Mouse (Mus musculus) CH12.LX (cell line): ENCODE measurements around the gene Rhof. TPM values are rescaled to one million over a fixed set of nuclear protein-coding genes. Genes with fewer than 3 reads are reported as not detected.

ENCODE experiments used
- DNase-seq: peaks from one replicate; pipeline ENCODE4 v3.0.0-alpha.2; 2013; ENCODE audit errors: extremely low read depth
- H3K27ac ChIP-seq: 2 replicates; pipeline ENCODE4 v1.5.1; 2012; ENCODE audit warnings: low read depth, mild to moderate bottlenecking, control low read depth, moderate library complexity; ENCODE audit not compliant: insufficient read depth
- H3K27me3 ChIP-seq: replicated peaks from 2 replicates; pipeline ENCODE3; 2012; ENCODE audit warnings: inconsistent platforms
- H3K36me3 ChIP-seq, 2 experiments: replicated peaks in 1 of 2; 2 replicates each; pipeline versions ENCODE3 to v1.6.1; 2012; ENCODE audit warnings: inconsistent platforms in 1 of 2, low read length in 1 of 2, mild to moderate bottlenecking in 1 of 2, mixed read lengths in 1 of 2, moderate library complexity in 1 of 2; ENCODE audit not compliant: control insufficient read depth in 1 of 2, insufficient read depth in 1 of 2
- H3K4me1 ChIP-seq, 2 experiments: 2 replicates each; pipeline ENCODE4 v1.6.1; 2012; ENCODE audit warnings: inconsistent platforms in 1 of 2, moderate library complexity in 1 of 2; ENCODE audit not compliant: insufficient read depth in 2 of 2, control insufficient read depth in 1 of 2
- H3K4me2 ChIP-seq: 2 replicates; pipeline ENCODE4 v1.6.1; 2012; ENCODE audit warnings: low read depth, mild to moderate bottlenecking, control low read depth; ENCODE audit not compliant: poor library complexity, insufficient read depth, severe bottlenecking
- H3K4me3 ChIP-seq, 3 experiments: fragments of 150-350 bp in 1 of 3; sonication (generic) in 1 of 3; replicated peaks in 1 of 3; 2 replicates each; pipeline versions ENCODE3 to v1.5.1; 2011 to 2012; ENCODE audit warnings: low read depth in 2 of 3, low read length in 2 of 3, mild to moderate bottlenecking in 2 of 3, moderate library complexity in 2 of 3, control low read depth in 1 of 3, improper control_type of control experiment in 1 of 3, inconsistent platforms in 1 of 3, mixed read lengths in 1 of 3; ENCODE audit not compliant: poor library complexity in 1 of 3
- H3K79me2 ChIP-seq: replicated peaks from 2 replicates; pipeline ENCODE4 v1.6.1; 2012; ENCODE audit warnings: mild to moderate bottlenecking, moderate library complexity; ENCODE audit not compliant: control insufficient read depth, poor library complexity, insufficient read depth, severe bottlenecking; ENCODE audit errors: extremely low read depth
- H3K9ac ChIP-seq: 2 replicates; pipeline ENCODE4 v1.6.1; 2012; ENCODE audit warnings: low read depth, mild to moderate bottlenecking, control low read depth, moderate library complexity; ENCODE audit not compliant: insufficient read depth
- H3K9me3 ChIP-seq: replicated peaks from 2 replicates; pipeline ENCODE3; 2012; ENCODE audit warnings: low read length, inconsistent platforms, mixed read lengths
- CHD1 ChIP-seq: IDR thresholded peaks from 2 replicates; pipeline ENCODE4 v1.6.1; 2012; ENCODE audit warnings: low read depth, low read length, improper control_type of control experiment, inconsistent platforms
- CHD2 ChIP-seq: IDR thresholded peaks from 2 replicates; pipeline ENCODE4 v1.6.1; 2011; ENCODE audit warnings: low read length, improper control_type of control experiment
- CTCF ChIP-seq, 2 experiments: IDR thresholded peaks in 1 of 2; conservative IDR thresholded peaks in 1 of 2; 2 replicates each; pipeline ENCODE4 v1.5.1; 2011 to 2012; ENCODE audit warnings: low read depth in 2 of 2, low read length in 2 of 2, improper control_type of control experiment in 1 of 2, inconsistent platforms in 1 of 2, mild to moderate bottlenecking in 1 of 2, moderate library complexity in 1 of 2
- ELF1 ChIP-seq: IDR thresholded peaks from 2 replicates; pipeline ENCODE4 v1.6.1; 2014; ENCODE audit warnings: low read depth, mild to moderate bottlenecking, inconsistent platforms, low read length, improper control_type of control experiment
- EP300 ChIP-seq: IDR thresholded peaks from 2 replicates; pipeline ENCODE4 v1.6.1; 2011; ENCODE audit warnings: low read length, improper control_type of control experiment
- HCFC1 ChIP-seq: IDR thresholded peaks from 2 replicates; pipeline ENCODE4 v1.6.1; 2012; ENCODE audit warnings: low read depth, mild to moderate bottlenecking, inconsistent platforms, low read length, improper control_type of control experiment
- JUN ChIP-seq: IDR thresholded peaks from 2 replicates; pipeline ENCODE4 v1.6.1; 2011; ENCODE audit warnings: low read depth, mild to moderate bottlenecking, low read length, improper control_type of control experiment, moderate library complexity; ENCODE audit not compliant: insufficient read depth
- MAZ ChIP-seq: IDR thresholded peaks from 2 replicates; pipeline ENCODE4 v1.6.1; 2012; ENCODE audit warnings: low read depth, mild to moderate bottlenecking, inconsistent platforms, low read length, improper control_type of control experiment, moderate library complexity
- MXI1 ChIP-seq: IDR thresholded peaks from 2 replicates; pipeline ENCODE4 v1.6.1; 2011; ENCODE audit warnings: mild to moderate bottlenecking, low read depth, low read length, improper control_type of control experiment
- NRF1 ChIP-seq: IDR thresholded peaks from 2 replicates; pipeline ENCODE4 v1.6.1; 2014; ENCODE audit warnings: low read depth, mild to moderate bottlenecking, inconsistent platforms, low read length, improper control_type of control experiment, moderate library complexity
- PAX5 ChIP-seq: IDR thresholded peaks from 2 replicates; pipeline ENCODE4 v1.6.1; 2012; ENCODE audit warnings: low read length, inconsistent platforms, mixed read lengths
- RAD21 ChIP-seq: IDR thresholded peaks from 2 replicates; pipeline ENCODE4 v1.6.1; 2011; ENCODE audit warnings: low read depth, mild to moderate bottlenecking, low read length, improper control_type of control experiment, moderate library complexity
- RCOR1 ChIP-seq: conservative IDR thresholded peaks from 2 replicates; pipeline ENCODE4 v1.6.1; 2012; ENCODE audit warnings: low read depth, mild to moderate bottlenecking, inconsistent platforms, low read length, improper control_type of control experiment
- SIN3A ChIP-seq: IDR thresholded peaks from 2 replicates; pipeline ENCODE4 v1.6.1; 2012; ENCODE audit warnings: low read length, improper control_type of control experiment, inconsistent platforms
- SMC3 ChIP-seq: IDR thresholded peaks from 2 replicates; pipeline ENCODE4 v1.6.1; 2011; ENCODE audit warnings: low read depth, low read length, improper control_type of control experiment
- TCF12 ChIP-seq: IDR thresholded peaks from 2 replicates; pipeline ENCODE4 v1.6.1; 2014; ENCODE audit warnings: low read depth, mild to moderate bottlenecking, inconsistent platforms, low read length, improper control_type of control experiment
- USF1 ChIP-seq: IDR thresholded peaks from 2 replicates; pipeline ENCODE4 v1.6.1; 2014; ENCODE audit warnings: low read depth, mild to moderate bottlenecking, inconsistent platforms, low read length, improper control_type of control experiment
- USF2 ChIP-seq: conservative IDR thresholded peaks from 2 replicates; pipeline ENCODE4 v1.6.1; 2011; ENCODE audit warnings: low read depth, low read length, improper control_type of control experiment
- ZKSCAN1 ChIP-seq: IDR thresholded peaks from 2 replicates; pipeline ENCODE4 v1.6.1; 2012; ENCODE audit warnings: low read depth, inconsistent platforms, low read length, improper control_type of control experiment, borderline replicate concordance
- dilution Hi-C: fragments of 300-500 bp; cut with MboI; formaldehyde crosslinking; loops from 2 replicates; pipeline ENCODE4 v1.14.3; 2020; ENCODE audit warnings: low sequenced_read_pairs; ENCODE audit not compliant: extremely low pct_unique_long_range_greater_than_20kb, extremely low pct_ligation_motif_present
- in situ Hi-C: fragments of 300-500 bp; cut with MboI; formaldehyde crosslinking; loops from 3 replicates; pipeline ENCODE4 v1.14.3; 2019; ENCODE audit warnings: low sequenced_read_pairs, low pct_ligation_motif_present, low pct_unique_long_range_greater_than_20kb, mixed read lengths
- polyA plus RNA-seq: library from polyadenylated mRNA; unstranded; fragments of >175 nt; gene quantifications from 2 replicates; pipeline ENCODE4 v1.2.1, GENCODE M21; 2012; ENCODE audit warnings: low read depth; ENCODE audit not compliant: insufficient read length
- total RNA-seq, 2 experiments: library from RNA; depleted of rRNA; stranded (reverse); fragments of 300-350 nt in 1 of 2; fragments of >200 nt in 1 of 2; gene quantifications; 2 replicates each; pipeline ENCODE4 v1.2.3; 2012 to 2014

The Rhof gene
- total and polyA plus RNA-seq, 3 experiments: 33.6 to 56.9 (median 45.4) TPM

GRCm38 (mm10) chr5:123122181-123122580, 10.3 kb downstream of the Rhof start:
- Histone ChIP-seq H3K4me1 (peaks cover 6 to 30% of the 10 kb centered on the region in 2 experiments), H3K36me3 (peaks cover 58 to 74% of the 10 kb centered on the region in 2 experiments), H3K27ac (no peak overlapping the region), H3K79me2 (peaks cover 34% of the 10 kb centered on the region), H3K4me2 (no peak overlapping the region), H3K9ac (no peak overlapping the region), H3K9me3 (peaks cover 11% of the 10 kb centered on the region), H3K27me3 (no peaks in the 10 kb centered on the region), H3K4me3 (no peak overlapping the region)
- TF ChIP-seq CTCF (conservative IDR thresholded peaks at IDR 0.05 in 1 of 2, IDR thresholded peaks at IDR 0.05 in 1 of 2; ENCODE audit: low read depth in 2 of 2, low read length in 2 of 2) (peak; percentile 9 to 60; a peak in 2 of 4 replicates), RAD21 (peak; percentile 49), SIN3A (no peak), SMC3 (peak; percentile 58), MXI1 (no peak), NRF1 (no peak)
- in situ Hi-C loops (no loop called here), dilution Hi-C loops (no loop called here)
- no peak for DNase-seq

- H3K36me3 ChIP-seq: peaks cover 57 to 84% of the 10 kb centered on the region in 2 experiments
- H3K9me3 ChIP-seq: peaks cover 11% of the 10 kb centered on the region
- H3K4me2 ChIP-seq: no peak overlapping the region
- in situ Hi-C loops: no loop called here
- no peak overlapping the region for H3K4me3 ChIP-seq
- peaks cover 20% of the 10 kb centered on the region for H3K79me2 ChIP-seq
- no peak for DNase-seq
- H3K4me1 ChIP-seq: peaks cover 0 to 18% of the 10 kb centered on the region in 2 experiments; a peak in 2 of 4 replicates
- TF ChIP-seq CTCF (conservative IDR thresholded peaks at IDR 0.05 in 1 of 2, IDR thresholded peaks at IDR 0.05 in 1 of 2; ENCODE audit: low read depth in 2 of 2, low read length in 2 of 2) (no peak), SMC3 (no peak), NRF1 (no peak), ZKSCAN1 (no peak), TCF12 (no peak), PAX5 (no peak)
- H3K27me3 ChIP-seq: no peaks in the 10 kb centered on the region
- no peak overlapping the region for H3K27ac ChIP-seq
- dilution Hi-C loops: no loop called here
- H3K9ac ChIP-seq: no peak overlapping the region
Observed at GRCm38 (mm10) chr5:123120624-123121215, 11.8 kb downstream of the Rhof start.

- peaks cover 0 to 8% of the 10 kb centered on the region in 2 experiments; a peak in 2 of 4 replicates for H3K4me1 ChIP-seq
- H3K9me3 ChIP-seq: peaks cover 11% of the 10 kb centered on the region
- in situ Hi-C loops (no loop called here), dilution Hi-C loops (no loop called here)
- H3K36me3 ChIP-seq: peaks cover 55 to 97% of the 10 kb centered on the region in 2 experiments
- H3K79me2 ChIP-seq: peaks cover 2% of the 10 kb centered on the region; the same call in 1 of the 2 replicates
- H3K27me3 ChIP-seq: no peaks in the 10 kb centered on the region
- H3K9ac ChIP-seq: no peak overlapping the region
- H3K27ac ChIP-seq: no peak overlapping the region
- no peak for DNase-seq
- no peak overlapping the region for H3K4me3 ChIP-seq
- TF ChIP-seq CHD2 (no peak), JUN (no peak), CHD1 (no peak), MXI1 (no peak), RCOR1 (no peak), HCFC1 (no peak), ELF1 (no peak), MAZ (no peak), SIN3A (no peak), EP300 (no peak), USF1 (no peak), USF2 (no peak)
- TF ChIP-seq, all 38 proteins: peak for 0
- H3K4me2 ChIP-seq: no peak overlapping the region
Observed at GRCm38 (mm10) chr5:123118826-123119225, 13.7 kb downstream of the Rhof start.
